Mouse (Mus musculus) CH12.LX (cell line): ENCODE measurements around the gene Kif5c. TPM values are rescaled to one million over a fixed set of nuclear protein-coding genes. Genes with fewer than 3 reads are reported as not detected.

ENCODE experiments used
- DNase-seq: peaks from one replicate; pipeline ENCODE4 v3.0.0-alpha.2; 2013; ENCODE audit errors: extremely low read depth
- H3K27ac ChIP-seq: 2 replicates; pipeline ENCODE4 v1.5.1; 2012; ENCODE audit warnings: low read depth, mild to moderate bottlenecking, control low read depth, moderate library complexity; ENCODE audit not compliant: insufficient read depth
- H3K27me3 ChIP-seq: replicated peaks from 2 replicates; pipeline ENCODE3; 2012; ENCODE audit warnings: inconsistent platforms
- H3K36me3 ChIP-seq, 2 experiments: replicated peaks in 1 of 2; 2 replicates each; pipeline versions ENCODE3 to v1.6.1; 2012; ENCODE audit warnings: inconsistent platforms in 1 of 2, low read length in 1 of 2, mild to moderate bottlenecking in 1 of 2, mixed read lengths in 1 of 2, moderate library complexity in 1 of 2; ENCODE audit not compliant: control insufficient read depth in 1 of 2, insufficient read depth in 1 of 2
- H3K4me1 ChIP-seq, 2 experiments: 2 replicates each; pipeline ENCODE4 v1.6.1; 2012; ENCODE audit warnings: inconsistent platforms in 1 of 2, moderate library complexity in 1 of 2; ENCODE audit not compliant: insufficient read depth in 2 of 2, control insufficient read depth in 1 of 2
- H3K4me2 ChIP-seq: 2 replicates; pipeline ENCODE4 v1.6.1; 2012; ENCODE audit warnings: low read depth, mild to moderate bottlenecking, control low read depth; ENCODE audit not compliant: poor library complexity, insufficient read depth, severe bottlenecking
- H3K4me3 ChIP-seq, 3 experiments: fragments of 150-350 bp in 1 of 3; sonication (generic) in 1 of 3; replicated peaks in 1 of 3; 2 replicates each; pipeline versions ENCODE3 to v1.5.1; 2011 to 2012; ENCODE audit warnings: low read depth in 2 of 3, low read length in 2 of 3, mild to moderate bottlenecking in 2 of 3, moderate library complexity in 2 of 3, control low read depth in 1 of 3, improper control_type of control experiment in 1 of 3, inconsistent platforms in 1 of 3, mixed read lengths in 1 of 3; ENCODE audit not compliant: poor library complexity in 1 of 3
- H3K79me2 ChIP-seq: replicated peaks from 2 replicates; pipeline ENCODE4 v1.6.1; 2012; ENCODE audit warnings: mild to moderate bottlenecking, moderate library complexity; ENCODE audit not compliant: control insufficient read depth, poor library complexity, insufficient read depth, severe bottlenecking; ENCODE audit errors: extremely low read depth
- H3K9ac ChIP-seq: 2 replicates; pipeline ENCODE4 v1.6.1; 2012; ENCODE audit warnings: low read depth, mild to moderate bottlenecking, control low read depth, moderate library complexity; ENCODE audit not compliant: insufficient read depth
- H3K9me3 ChIP-seq: replicated peaks from 2 replicates; pipeline ENCODE3; 2012; ENCODE audit warnings: low read length, inconsistent platforms, mixed read lengths
- BHLHE40 ChIP-seq: IDR thresholded peaks from 2 replicates; pipeline ENCODE4 v1.6.1; 2011; ENCODE audit warnings: mild to moderate bottlenecking, low read depth, low read length, improper control_type of control experiment
- CHD1 ChIP-seq: IDR thresholded peaks from 2 replicates; pipeline ENCODE4 v1.6.1; 2012; ENCODE audit warnings: low read depth, low read length, improper control_type of control experiment, inconsistent platforms
- CTCF ChIP-seq, 2 experiments: IDR thresholded peaks in 1 of 2; conservative IDR thresholded peaks in 1 of 2; 2 replicates each; pipeline ENCODE4 v1.5.1; 2011 to 2012; ENCODE audit warnings: low read depth in 2 of 2, low read length in 2 of 2, improper control_type of control experiment in 1 of 2, inconsistent platforms in 1 of 2, mild to moderate bottlenecking in 1 of 2, moderate library complexity in 1 of 2
- E2F4 ChIP-seq: IDR thresholded peaks from 2 replicates; pipeline ENCODE4 v1.6.1; 2011; ENCODE audit warnings: low read depth, low read length, improper control_type of control experiment; ENCODE audit not compliant: insufficient replicate concordance
- EP300 ChIP-seq: IDR thresholded peaks from 2 replicates; pipeline ENCODE4 v1.6.1; 2011; ENCODE audit warnings: low read length, improper control_type of control experiment
- ETS1 ChIP-seq: conservative IDR thresholded peaks from 2 replicates; pipeline ENCODE4 v1.6.1; 2012; ENCODE audit warnings: low read depth, mild to moderate bottlenecking, inconsistent platforms, low read length, improper control_type of control experiment, moderate library complexity
- JUND ChIP-seq: conservative IDR thresholded peaks from 2 replicates; pipeline ENCODE4 v1.6.1; 2011; ENCODE audit warnings: low read depth, low read length, improper control_type of control experiment
- MAFK ChIP-seq: IDR thresholded peaks from 2 replicates; pipeline ENCODE4 v1.6.1; 2011; ENCODE audit warnings: low read length, improper control_type of control experiment; ENCODE audit not compliant: insufficient replicate concordance
- MAZ ChIP-seq: IDR thresholded peaks from 2 replicates; pipeline ENCODE4 v1.6.1; 2012; ENCODE audit warnings: low read depth, mild to moderate bottlenecking, inconsistent platforms, low read length, improper control_type of control experiment, moderate library complexity
- MEF2A ChIP-seq: IDR thresholded peaks from 2 replicates; pipeline ENCODE4 v1.6.1; 2014; ENCODE audit warnings: low read depth, mild to moderate bottlenecking, inconsistent platforms, low read length, improper control_type of control experiment, borderline replicate concordance
- MXI1 ChIP-seq: IDR thresholded peaks from 2 replicates; pipeline ENCODE4 v1.6.1; 2011; ENCODE audit warnings: mild to moderate bottlenecking, low read depth, low read length, improper control_type of control experiment
- NELFE ChIP-seq: IDR thresholded peaks from 2 replicates; pipeline ENCODE4 v1.6.1; 2011; ENCODE audit warnings: low read depth, low read length, improper control_type of control experiment
- NRF1 ChIP-seq: IDR thresholded peaks from 2 replicates; pipeline ENCODE4 v1.6.1; 2014; ENCODE audit warnings: low read depth, mild to moderate bottlenecking, inconsistent platforms, low read length, improper control_type of control experiment, moderate library complexity
- PAX5 ChIP-seq: IDR thresholded peaks from 2 replicates; pipeline ENCODE4 v1.6.1; 2012; ENCODE audit warnings: low read length, inconsistent platforms, mixed read lengths
- RCOR1 ChIP-seq: conservative IDR thresholded peaks from 2 replicates; pipeline ENCODE4 v1.6.1; 2012; ENCODE audit warnings: low read depth, mild to moderate bottlenecking, inconsistent platforms, low read length, improper control_type of control experiment
- SMC3 ChIP-seq: IDR thresholded peaks from 2 replicates; pipeline ENCODE4 v1.6.1; 2011; ENCODE audit warnings: low read depth, low read length, improper control_type of control experiment
- TCF12 ChIP-seq: IDR thresholded peaks from 2 replicates; pipeline ENCODE4 v1.6.1; 2014; ENCODE audit warnings: low read depth, mild to moderate bottlenecking, inconsistent platforms, low read length, improper control_type of control experiment
- UBTF ChIP-seq: IDR thresholded peaks from 2 replicates; pipeline ENCODE4 v1.6.1; 2012; ENCODE audit warnings: low read depth, mild to moderate bottlenecking, inconsistent platforms, low read length, improper control_type of control experiment, moderate library complexity
- ZNF384 ChIP-seq: IDR thresholded peaks from 2 replicates; pipeline ENCODE4 v1.6.1; 2012; ENCODE audit warnings: low read depth, low read length, improper control_type of control experiment, inconsistent platforms
- dilution Hi-C: fragments of 300-500 bp; cut with MboI; formaldehyde crosslinking; loops from 2 replicates; pipeline ENCODE4 v1.14.3; 2020; ENCODE audit warnings: low sequenced_read_pairs; ENCODE audit not compliant: extremely low pct_unique_long_range_greater_than_20kb, extremely low pct_ligation_motif_present
- in situ Hi-C: fragments of 300-500 bp; cut with MboI; formaldehyde crosslinking; loops from 3 replicates; pipeline ENCODE4 v1.14.3; 2019; ENCODE audit warnings: low sequenced_read_pairs, low pct_ligation_motif_present, low pct_unique_long_range_greater_than_20kb, mixed read lengths
- polyA plus RNA-seq: library from polyadenylated mRNA; unstranded; fragments of >175 nt; gene quantifications from 2 replicates; pipeline ENCODE4 v1.2.1, GENCODE M21; 2012; ENCODE audit warnings: low read depth; ENCODE audit not compliant: insufficient read length
- total RNA-seq, 2 experiments: library from RNA; depleted of rRNA; stranded (reverse); fragments of 300-350 nt in 1 of 2; fragments of >200 nt in 1 of 2; gene quantifications; 2 replicates each; pipeline ENCODE4 v1.2.3; 2012 to 2014

Kif5c gene
- total and polyA plus RNA-seq, 3 experiments: 3.0 to 3.5 (median 3.1) TPM

GRCm38 (mm10) chr2:49633231-49633630 is 14.1 kb downstream of the Kif5c start:
- no peak overlapping the region for H3K4me3 ChIP-seq
- no peak overlapping the region for H3K4me2 ChIP-seq
- no peaks in the 10 kb centered on the region for H3K36me3 ChIP-seq
- H3K79me2 ChIP-seq: no peaks in the 10 kb centered on the region
- no peaks in the 10 kb centered on the region for H3K9me3 ChIP-seq
- dilution Hi-C loops: no loop called here
- H3K4me1 ChIP-seq: no peaks in the 10 kb centered on the region
- in situ Hi-C loops: no loop called here
- no peak overlapping the region for H3K27ac ChIP-seq
- no peak overlapping the region for H3K9ac ChIP-seq
- no peak for DNase-seq
- no peaks in the 10 kb centered on the region for H3K27me3 ChIP-seq
- no peak for TF ChIP-seq MAZ
- no peak for TF ChIP-seq MAFK
- no peak for TF ChIP-seq RCOR1
- no peak for TF ChIP-seq MEF2A
- TF ChIP-seq JUND: no peak
- TF ChIP-seq, all 38 proteins: peak for 0

DNA sequence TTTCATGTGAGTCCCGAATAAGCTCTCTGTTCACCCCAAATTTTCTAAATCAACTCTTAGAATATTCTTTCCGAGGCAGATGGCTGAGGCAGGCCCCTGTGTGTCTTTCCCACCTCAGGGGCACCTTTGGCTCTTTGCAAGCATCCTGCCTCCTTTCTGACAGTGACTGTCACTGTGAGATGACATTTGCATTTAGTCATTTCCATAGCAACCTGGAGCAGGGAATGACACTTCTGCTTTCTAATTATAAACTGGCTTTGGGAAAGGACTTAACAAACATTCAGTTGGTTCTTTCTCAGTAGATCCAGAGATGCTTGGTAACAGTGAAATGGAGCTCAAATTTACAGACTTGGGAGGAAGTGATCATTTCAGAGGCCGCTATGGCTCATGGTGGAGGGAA is 23.7 kb downstream of the Kif5c start:
- H3K4me1 ChIP-seq: no peaks in the 10 kb centered on the region; a peak in 1 of 4 replicates
- H3K27ac ChIP-seq: no peak overlapping the region
- dilution Hi-C loops: no loop called here
- no peak for DNase-seq
- no peak overlapping the region for H3K4me2 ChIP-seq
- H3K79me2 ChIP-seq: no peaks in the 10 kb centered on the region
- no peaks in the 10 kb centered on the region for H3K9me3 ChIP-seq
- no peaks in the 10 kb centered on the region for H3K27me3 ChIP-seq
- in situ Hi-C loops: no loop called here
- no peaks in the 10 kb centered on the region for H3K36me3 ChIP-seq
- H3K9ac ChIP-seq: no peak overlapping the region
- no peak overlapping the region for H3K4me3 ChIP-seq
- TF ChIP-seq E2F4: no peak
- no peak for TF ChIP-seq NRF1
- no peak for TF ChIP-seq BHLHE40
- no peak for TF ChIP-seq TCF12
- TF ChIP-seq EP300: no peak
- TF ChIP-seq, all 38 proteins: peak for 0

GRCm38 (mm10) chr2:49643756-49644155 is 24.7 kb downstream of the Kif5c start:
- in situ Hi-C loops (no loop called here), dilution Hi-C loops (no loop called here)
- Histone ChIP-seq H3K9ac (no peak overlapping the region), H3K4me2 (no peak overlapping the region), H3K9me3 (no peaks in the 10 kb centered on the region), H3K27me3 (no peaks in the 10 kb centered on the region), H3K36me3 (no peaks in the 10 kb centered on the region), H3K27ac (no peak overlapping the region), H3K4me1 (no peaks in the 10 kb centered on the region; a peak in 1 of 4 replicates), H3K4me3 (no peak overlapping the region), H3K79me2 (no peaks in the 10 kb centered on the region)
- DNase-seq: no peak
- no peak for TF ChIP-seq MXI1
- no peak for TF ChIP-seq SMC3
- TF ChIP-seq NELFE: no peak
- TF ChIP-seq EP300: no peak
- TF ChIP-seq UBTF: no peak
- TF ChIP-seq ETS1: no peak
- TF ChIP-seq MAZ: no peak
- TF ChIP-seq PAX5: no peak
- TF ChIP-seq ZNF384: no peak
- TF ChIP-seq CTCF (conservative IDR thresholded peaks at IDR 0.05 in 1 of 2, IDR thresholded peaks at IDR 0.05 in 1 of 2; ENCODE audit: low read depth in 2 of 2, low read length in 2 of 2): no peak
- TF ChIP-seq CHD1: no peak
